Mouse (Mus musculus) ES-E14 (cell line): ENCODE measurements around the gene Aga.

ENCODE experiments used
- CHD2 ChIP-seq: IDR thresholded peaks from 2 replicates; pipeline ENCODE4 v1.6.1; 2014; ENCODE audit warnings: mild to moderate bottlenecking, low read depth, low read length, inconsistent platforms
- HCFC1 ChIP-seq: IDR thresholded peaks from 2 replicates; pipeline ENCODE4 v1.6.1; 2012; ENCODE audit warnings: low read length, inconsistent platforms, borderline replicate concordance; ENCODE audit not compliant: insufficient read depth
- MAFK ChIP-seq: IDR thresholded peaks from 2 replicates; pipeline ENCODE4 v1.6.1; 2014; ENCODE audit warnings: mild to moderate bottlenecking, low read depth, low read length, inconsistent platforms; ENCODE audit not compliant: insufficient read depth
- ZC3H11A ChIP-seq: IDR thresholded peaks from 2 replicates; pipeline ENCODE4 v1.6.1; 2012; ENCODE audit warnings: low read depth, mild to moderate bottlenecking, inconsistent platforms, low read length, borderline replicate concordance
- ZNF384 ChIP-seq: IDR thresholded peaks from 2 replicates; pipeline ENCODE4 v1.6.1; 2012; ENCODE audit warnings: low read depth, low read length, inconsistent platforms

GRCm38 (mm10) chr8:53566223-53566622, 54.7 kb downstream of the Aga start:
- TF ChIP-seq ZNF384 = no peak
- no peak for TF ChIP-seq HCFC1
- TF ChIP-seq ZC3H11A = no peak
- TF ChIP-seq MAFK = no peak
- no peak for TF ChIP-seq CHD2
